In genomic region chr6:125087937-125088336, GRCm38 (mm10) we compare ENCODE assay signal across 9 mouse cellular contexts. TPM values are rescaled to one million over a fixed set of nuclear protein-coding genes. Genes with fewer than 3 reads are reported as not detected.
DNase-seq lines count a peak whose midpoint lies in the region; ATAC-seq lines count a peak whose summit lies in the region.
"Had no signal": no experiment of that assay in that cellular context is flagged by ENCODE, and none has a peak within 500 bp of the region (broad histone marks: within the 10 kb centered on the region; RNA-seq: fewer than 3 reads in every experiment).

No protein-coding gene starts in this region.

- H3K27ac ChIP-seq in heart, embryonic 15.5 days, result peak overlapping the region; percentile 95
- H3K27ac ChIP-seq in embryonic facial prominence, embryonic 14.5 days (replicated peaks; ENCODE audit: low read depth, low read length), result peak overlapping the region; percentile 94
- peak overlapping the region; percentile 77 for H3K27ac ChIP-seq in intestine, embryonic 14.5 days (ENCODE audit: low read depth)
- peak overlapping the region; percentile 94 for H3K27ac ChIP-seq in midbrain, embryonic 14.5 days (replicated peaks; ENCODE audit: low read depth, low read length)

- 81% methylated on average over 3 of the region's 3 CpGs for WGBS in heart, embryonic 15.5 days
- 85% methylated on average over 3 of the region's 3 CpGs for WGBS in embryonic facial prominence, embryonic 14.5 days
- WGBS in intestine, embryonic 14.5 days, result 73% methylated on average over 3 of the region's 3 CpGs
- WGBS in midbrain, embryonic 14.5 days, result 76% methylated on average over 3 of the region's 3 CpGs

- DNase-seq in heart, adult 8-10 months (ENCODE audit: low spot score), result no peak
- no peak for DNase-seq in embryonic facial prominence, embryonic 14.5 days (ENCODE audit: low spot score)
- no peak for DNase-seq in intestine, embryonic 14.5 days (ENCODE audit: low spot score)
- DNase-seq in midbrain, embryonic 14.5 days, result no peak
- no peak for DNase-seq in right cerebral cortex, postnatal 25 days
- no peak for DNase-seq in adrenal gland, postnatal 14 days
- DNase-seq in cerebellum, postnatal 36 days, result no peak

- H3K4me3 ChIP-seq in heart, embryonic 15.5 days, result no peak overlapping the region
- H3K4me3 ChIP-seq in embryonic facial prominence, embryonic 14.5 days (ENCODE audit: low read depth, low read length), result no peak overlapping the region
- no peak overlapping the region for H3K4me3 ChIP-seq in intestine, embryonic 14.5 days (ENCODE audit: low read depth, low read length)
- H3K4me3 ChIP-seq in midbrain, embryonic 14.5 days (replicated peaks; ENCODE audit: low read depth, low read length), result no peak overlapping the region

- H3K4me1 ChIP-seq in heart, embryonic 15.5 days (replicated peaks), result peaks cover 32% of the 10 kb centered on the region
- H3K4me1 ChIP-seq in embryonic facial prominence, embryonic 14.5 days (ENCODE audit: control insufficient read depth, insufficient read depth, low read length), result peaks cover 19% of the 10 kb centered on the region
- H3K4me1 ChIP-seq in intestine, embryonic 14.5 days (replicated peaks; ENCODE audit: control insufficient read depth, insufficient read depth, low read length), result peaks cover 33% of the 10 kb centered on the region
- peaks cover 26% of the 10 kb centered on the region for H3K4me1 ChIP-seq in midbrain, embryonic 14.5 days (ENCODE audit: control insufficient read depth, insufficient read depth, low read length)

- no peaks in the 10 kb centered on the region for H3K36me3 ChIP-seq in heart, embryonic 15.5 days
- no peaks in the 10 kb centered on the region for H3K36me3 ChIP-seq in embryonic facial prominence, embryonic 14.5 days (ENCODE audit: control insufficient read depth, insufficient read depth, low read length)
- H3K36me3 ChIP-seq in intestine, embryonic 14.5 days (ENCODE audit: control insufficient read depth, insufficient read depth, low read length), result no peaks in the 10 kb centered on the region
- H3K36me3 ChIP-seq in midbrain, embryonic 14.5 days (ENCODE audit: control insufficient read depth, insufficient read depth, low read length), result no peaks in the 10 kb centered on the region

- no peaks in the 10 kb centered on the region for H3K9me3 ChIP-seq in heart, embryonic 15.5 days (replicated peaks)
- H3K9me3 ChIP-seq in embryonic facial prominence, embryonic 14.5 days (ENCODE audit: control insufficient read depth, low read length), result no peaks in the 10 kb centered on the region
- H3K9me3 ChIP-seq in intestine, embryonic 14.5 days (ENCODE audit: control insufficient read depth, low read length), result no peaks in the 10 kb centered on the region
- no peaks in the 10 kb centered on the region for H3K9me3 ChIP-seq in midbrain, embryonic 14.5 days (ENCODE audit: control insufficient read depth, low read length)

- ATAC-seq in heart, embryonic 15.5 days (replicated peaks; ENCODE audit: insufficient number of reproducible peaks, insufficient read depth, low FRiP score, low read depth), result no peak
- no peak for ATAC-seq in embryonic facial prominence, embryonic 14.5 days (ENCODE audit: low read depth)
- ATAC-seq in intestine, embryonic 14.5 days (replicated peaks; ENCODE audit: low FRiP score, low TSS enrichment, low read depth), result no peak
- ATAC-seq in midbrain, embryonic 14.5 days (ENCODE audit: low FRiP score, low TSS enrichment), result no peak
- ATAC-seq: inflammation-experienced regulatory T-cells, adult 6 months had no signal

- no peak overlapping the region for H3K4me2 ChIP-seq in heart, embryonic 15.5 days
- H3K4me2 ChIP-seq in embryonic facial prominence, embryonic 14.5 days (ENCODE audit: low read depth, low read length), result no peak overlapping the region
- no peak overlapping the region for H3K4me2 ChIP-seq in intestine, embryonic 14.5 days (ENCODE audit: low read length)
- no peak overlapping the region for H3K4me2 ChIP-seq in midbrain, embryonic 14.5 days (ENCODE audit: low read length)

- H3K27me3 ChIP-seq in heart, embryonic 15.5 days, result 0 out of 2 replicates have a peak, but pooled peaks cover under 1% of the 10 kb centered on the region
- H3K27me3 ChIP-seq in embryonic facial prominence, embryonic 14.5 days (replicated peaks; ENCODE audit: control insufficient read depth, insufficient read depth, low read length), result no peaks in the 10 kb centered on the region
- no peaks in the 10 kb centered on the region for H3K27me3 ChIP-seq in intestine, embryonic 14.5 days (replicated peaks; ENCODE audit: control insufficient read depth, insufficient read depth, low read length)
- H3K27me3 ChIP-seq in midbrain, embryonic 14.5 days (ENCODE audit: control insufficient read depth, insufficient read depth, low read length), result no peaks in the 10 kb centered on the region

- H3K9ac ChIP-seq in heart, embryonic 15.5 days, result no peak overlapping the region
- H3K9ac ChIP-seq in embryonic facial prominence, embryonic 14.5 days (ENCODE audit: low read depth, low read length), result no peak overlapping the region
- no peak overlapping the region for H3K9ac ChIP-seq in intestine, embryonic 14.5 days (ENCODE audit: low read length)
- no peak overlapping the region for H3K9ac ChIP-seq in midbrain, embryonic 14.5 days (replicated peaks; ENCODE audit: low read length)

RNA-seq across cellular contexts. Expression of gene Chd4, which starts 7.8 kb away (rescaled TPM):
- polyA plus RNA-seq in heart, embryonic 15.5 days (2015; fragmentation: Nextera tagmentation; extraction: Ambion mirVana), result 61.1 and 63.4 TPM in 2 replicates
- 100 to 1,000 TPM; 100 to 126 (median 113) TPM for total RNA-seq in heart, adult 8-10 months (2022)
- polyA plus RNA-seq in embryonic facial prominence, embryonic 14.5 days (2014; fragmentation: Nextera tagmentation; extraction: Ambion mirVana), result 70.1 and 73.5 TPM in 2 replicates
- 74.2 and 74.8 TPM in 2 replicates for polyA plus RNA-seq in intestine, embryonic 14.5 days (2014; fragmentation: Nextera tagmentation; extraction: Ambion mirVana)
- 70.7 and 90.6 TPM in 2 replicates for polyA plus RNA-seq in midbrain, embryonic 14.5 days (2014; fragmentation: Nextera tagmentation; extraction: Ambion mirVana)
- 189 and 192 TPM in 2 replicates for total RNA-seq in adrenal gland, postnatal 14 days (2021)

RNA-seq across cellular contexts. Expression of gene Lpar5, which starts 20.2 kb away (rescaled TPM):
- polyA plus RNA-seq in heart, embryonic 15.5 days (2015; fragmentation: Nextera tagmentation; extraction: Ambion mirVana), result 0.35 and 0.90 TPM in 2 replicates
- 1 to 10 TPM in 1 of 4 experiments, not detected in 3; 1.6 TPM for total RNA-seq in heart, adult 8-10 months (2022)
- polyA plus RNA-seq in embryonic facial prominence, embryonic 14.5 days (2014; fragmentation: Nextera tagmentation; extraction: Ambion mirVana), result 1.1 and 1.4 TPM in 2 replicates
- polyA plus RNA-seq in intestine, embryonic 14.5 days (2014; fragmentation: Nextera tagmentation; extraction: Ambion mirVana), result 2.3 and 3.0 TPM in 2 replicates
- polyA plus RNA-seq in midbrain, embryonic 14.5 days (2014; fragmentation: Nextera tagmentation; extraction: Ambion mirVana), result 0.45 and 0.77 TPM in 2 replicates
- 0.44 and 2.1 TPM in 2 replicates for total RNA-seq in adrenal gland, postnatal 14 days (2021)

RNA-seq across cellular contexts. Expression of gene Acrbp, which starts 38.4 kb away (rescaled TPM):
- polyA plus RNA-seq in heart, embryonic 15.5 days (2015; fragmentation: Nextera tagmentation; extraction: Ambion mirVana), result 5.2 and 7.1 TPM in 2 replicates
- 1 to 10 TPM; 1.5 to 2.6 (median 2.2) TPM for total RNA-seq in heart, adult 8-10 months (2022)
- polyA plus RNA-seq in embryonic facial prominence, embryonic 14.5 days (2014; fragmentation: Nextera tagmentation; extraction: Ambion mirVana), result 8.3 and 9.9 TPM in 2 replicates
- polyA plus RNA-seq in intestine, embryonic 14.5 days (2014; fragmentation: Nextera tagmentation; extraction: Ambion mirVana), result 11.4 and 13.4 TPM in 2 replicates
- 16.3 and 16.7 TPM in 2 replicates for polyA plus RNA-seq in midbrain, embryonic 14.5 days (2014; fragmentation: Nextera tagmentation; extraction: Ambion mirVana)
- 7.5 and 8.2 TPM in 2 replicates for total RNA-seq in adrenal gland, postnatal 14 days (2021)

RNA-seq across cellular contexts. Expression of gene Nop2, which starts 43.8 kb away (rescaled TPM):
- 35.0 and 43.6 TPM in 2 replicates for polyA plus RNA-seq in heart, embryonic 15.5 days (2015; fragmentation: Nextera tagmentation; extraction: Ambion mirVana)
- 10 to 100 TPM; 16.5 to 21.5 (median 20.3) TPM for total RNA-seq in heart, adult 8-10 months (2022)
- polyA plus RNA-seq in embryonic facial prominence, embryonic 14.5 days (2014; fragmentation: Nextera tagmentation; extraction: Ambion mirVana), result 56.4 and 60.4 TPM in 2 replicates
- 72.1 and 75.2 TPM in 2 replicates for polyA plus RNA-seq in intestine, embryonic 14.5 days (2014; fragmentation: Nextera tagmentation; extraction: Ambion mirVana)
- polyA plus RNA-seq in midbrain, embryonic 14.5 days (2014; fragmentation: Nextera tagmentation; extraction: Ambion mirVana), result 42.7 and 46.3 TPM in 2 replicates
- total RNA-seq in adrenal gland, postnatal 14 days (2021), result 47.0 and 53.7 TPM in 2 replicates

RNA-seq across cellular contexts. Expression of gene Ing4, which starts 48.4 kb away (rescaled TPM):
- 79.2 and 83.1 TPM in 2 replicates for polyA plus RNA-seq in heart, embryonic 15.5 days (2015; fragmentation: Nextera tagmentation; extraction: Ambion mirVana)
- total RNA-seq in heart, adult 8-10 months (2022), result 10 to 100 TPM; 24.7 to 27.7 (median 25.1) TPM
- polyA plus RNA-seq in embryonic facial prominence, embryonic 14.5 days (2014; fragmentation: Nextera tagmentation; extraction: Ambion mirVana), result 99.0 and 112 TPM in 2 replicates
- polyA plus RNA-seq in intestine, embryonic 14.5 days (2014; fragmentation: Nextera tagmentation; extraction: Ambion mirVana), result 94.4 and 108 TPM in 2 replicates
- polyA plus RNA-seq in midbrain, embryonic 14.5 days (2014; fragmentation: Nextera tagmentation; extraction: Ambion mirVana), result 132 and 144 TPM in 2 replicates
- 64.9 and 71.8 TPM in 2 replicates for total RNA-seq in adrenal gland, postnatal 14 days (2021)
